Mouse (Mus musculus) spleen, adult 2 months (tissue): Measurements from ENCODE around the gene Btbd19. TPM values are rescaled to one million over a fixed set of nuclear protein-coding genes. Genes with fewer than 3 reads are reported as not detected.

Experiments
- DNase-seq, 2 experiments: peaks; one replicate each; pipeline versions ENCODE4 v3.0.0 to v3.0.0-alpha.2; 2012 to 2021; ENCODE audit warnings: low spot score in 2 of 2, low read depth in 1 of 2
- H3K27ac ChIP-seq: fragments of 200-500 bp; 2 replicates; pipeline ENCODE4 v1.5.1; 2012; ENCODE audit warnings: low read length, inconsistent platforms; ENCODE audit not compliant: insufficient read depth
- H3K27me3 ChIP-seq: fragments of 200-500 bp; 2 replicates; pipeline ENCODE4 v1.6.1; 2012; ENCODE audit warnings: mild to moderate bottlenecking, moderate library complexity, low read length, inconsistent platforms; ENCODE audit not compliant: control insufficient read depth, insufficient read depth
- H3K36me3 ChIP-seq: fragments of 200-500 bp; 2 replicates; pipeline ENCODE4 v1.6.1; 2012; ENCODE audit warnings: mild to moderate bottlenecking, low read length, inconsistent platforms; ENCODE audit not compliant: control insufficient read depth, insufficient read depth
- H3K4me1 ChIP-seq: fragments of 200-500 bp; 2 replicates; pipeline ENCODE4 v1.6.1; 2011; ENCODE audit warnings: inconsistent platforms; ENCODE audit not compliant: control insufficient read depth, insufficient read depth, insufficient read length
- H3K4me3 ChIP-seq: fragments of 200-500 bp; 2 replicates; pipeline ENCODE4 v1.5.1; 2011; ENCODE audit warnings: mild to moderate bottlenecking, inconsistent platforms; ENCODE audit not compliant: insufficient read depth, insufficient read length; ENCODE audit errors: extremely low read depth
- CTCF ChIP-seq: fragments of 200-500 bp; IDR thresholded peaks from 2 replicates; pipeline ENCODE4 v1.5.1; 2011; ENCODE audit warnings: mild to moderate bottlenecking, inconsistent platforms; ENCODE audit not compliant: insufficient read depth, insufficient read length, insufficient replicate concordance; ENCODE audit errors: extremely low read depth
- POLR2A ChIP-seq: fragments of 200-500 bp; IDR thresholded peaks from 2 replicates; pipeline ENCODE4 v1.6.1; 2011; ENCODE audit warnings: low read depth, low read length, inconsistent platforms
- WGBS: fragments of 180-500 bp; shearing (Covaris S2); methylation state at CpG from one replicate; pipeline ENCODE4 v1.1.7; 2018; 5-methylcytosine and 5-hydroxymethylcytosine counted together
- polyA plus RNA-seq: library from polyadenylated mRNA; depleted of rRNA; stranded (reverse); fragments of >200 nt; gene quantifications from 2 replicates; pipeline ENCODE4 v1.2.3, GENCODE M21; 2012; rRNA removed

Gene Btbd19
- polyA plus RNA-seq, 1 experiment = 15.4 TPM

GRCm38 (mm10) chr4:117070624-117071023, 54.9 kb downstream of the Btbd19 start:
- DNase-seq = no peak

GRCm38 (mm10) chr4:117069647-117070046, 55.9 kb downstream of the Btbd19 start:
- H3K4me1 ChIP-seq = no peaks in the 10 kb centered on the region
- no peak for TF ChIP-seq POLR2A
- TF ChIP-seq CTCF = no peak
- no peak overlapping the region for H3K27ac ChIP-seq
- WGBS = 97% methylated on average over 1 of the region's 1 CpGs
- no peaks in the 10 kb centered on the region for H3K27me3 ChIP-seq
- no peak overlapping the region for H3K4me3 ChIP-seq
- DNase-seq = no peak
- peaks cover 23% of the 10 kb centered on the region for H3K36me3 ChIP-seq

More at GRCm38 (mm10) chr4:117070624-117071023, 54.9 kb downstream of the Btbd19 start:
- 75% methylated on average over 4 of the region's 4 CpGs for WGBS
- no peak overlapping the region for H3K27ac ChIP-seq
- H3K27me3 ChIP-seq = no peaks in the 10 kb centered on the region
- TF ChIP-seq POLR2A (no peak), CTCF (no peak)
- H3K4me3 ChIP-seq = no peak overlapping the region
- peaks cover 20% of the 10 kb centered on the region for H3K36me3 ChIP-seq
- no peaks in the 10 kb centered on the region for H3K4me1 ChIP-seq

Other genes with a start within 250 kb of the Btbd19 start
- 0.07 TPM in 2 replicates for gene Zswim5, start 248.3 kb downstream of the Btbd19 start, polyA plus RNA-seq
- gene Urod, start 131.3 kb downstream of the Btbd19 start, polyA plus RNA-seq = 72.1 and 90.6 TPM in 2 replicates
- 58.8 and 66.6 TPM in 2 replicates for gene Hectd3, start 130.4 kb downstream of the Btbd19 start, polyA plus RNA-seq
- gene Eif2b3, start 106.3 kb downstream of the Btbd19 start, polyA plus RNA-seq = 3.6 TPM in 2 replicates
- 0.45 and 0.51 TPM in 2 replicates for gene Ptch2, start 29.6 kb downstream of the Btbd19 start, polyA plus RNA-seq
- gene Tctex1d4, start 1.1 kb upstream of the Btbd19 start, polyA plus RNA-seq = 1.6 TPM in 2 replicates
- gene Plk3, start 8.2 kb upstream of the Btbd19 start, polyA plus RNA-seq = 12.4 and 18.7 TPM in 2 replicates
- 578 and 703 TPM in 2 replicates for gene Rps8, start 30.5 kb upstream of the Btbd19 start, polyA plus RNA-seq
- gene Kif2c, start 56.9 kb upstream of the Btbd19 start, polyA plus RNA-seq = 2.5 and 2.7 TPM in 2 replicates
- gene Tmem53, start 126.2 kb upstream of the Btbd19 start, polyA plus RNA-seq = 2.4 and 3.2 TPM in 2 replicates
- 0.05 TPM in 1 of 2 replicates, not detected in the other for gene Armh1, start 126.4 kb upstream of the Btbd19 start, polyA plus RNA-seq